Mouse (Mus musculus) cerebellum, postnatal 4 days (tissue): Measurements from ENCODE around the gene Plpp3.

Experiments
- DNase-seq, 2 experiments: peaks; one replicate each; pipeline ENCODE4 v3.0.0; 2022; ENCODE audit warnings: low spot score in 2 of 2, mixed read lengths in 1 of 2

Gene Plpp3

GRCm38 (mm10) chr4:105220849-105221248, 63.7 kb downstream of the Plpp3 start:
- DNase-seq: no peak

GRCm38 (mm10) chr4:105221256-105221840, 64.2 kb downstream of the Plpp3 start:
- DNase-seq: no peak

- DNase-seq: no peak
Measured at GRCm38 (mm10) chr4:105223101-105223924, 66.2 kb downstream of the Plpp3 start.

- no peak for DNase-seq
Measured at GRCm38 (mm10) chr4:105223925-105224300, 66.8 kb downstream of the Plpp3 start.

GRCm38 (mm10) chr4:105225512-105225911, 68.4 kb downstream of the Plpp3 start:
- DNase-seq: no peak

- DNase-seq: no peak
Measured at GRCm38 (mm10) chr4:105226351-105226750, 69.2 kb downstream of the Plpp3 start.

- no peak for DNase-seq
Measured at GRCm38 (mm10) chr4:105230127-105230526, 73.0 kb downstream of the Plpp3 start.

- DNase-seq: no peak
Measured at GRCm38 (mm10) chr4:105240233-105240632, 83.1 kb downstream of the Plpp3 start.

- no peak for DNase-seq
Measured at GRCm38 (mm10) chr4:105244931-105245330, 87.8 kb downstream of the Plpp3 start.

GRCm38 (mm10) chr4:105245479-105245944, 88.4 kb downstream of the Plpp3 start:
- peak in 1 of 2 experiments; percentile 41 for DNase-seq

GRCm38 (mm10) chr4:105246331-105246730, 89.2 kb downstream of the Plpp3 start:
- DNase-seq: no peak

- no peak for DNase-seq
Measured at GRCm38 (mm10) chr4:105248161-105248560, 91.0 kb downstream of the Plpp3 start.

- DNase-seq: no peak
Measured at GRCm38 (mm10) chr4:105249283-105249682, 92.1 kb downstream of the Plpp3 start.

GRCm38 (mm10) chr4:105250946-105251345, 93.8 kb downstream of the Plpp3 start:
- no peak for DNase-seq

- DNase-seq: no peak
Measured at GRCm38 (mm10) chr4:105252044-105252443, 94.9 kb downstream of the Plpp3 start.

GRCm38 (mm10) chr4:105252571-105253200, 95.5 kb downstream of the Plpp3 start:
- no peak for DNase-seq

GRCm38 (mm10) chr4:105253453-105254341, 96.5 kb downstream of the Plpp3 start:
- DNase-seq: no peak

- no peak for DNase-seq
Measured at GRCm38 (mm10) chr4:105254365-105254764, 97.2 kb downstream of the Plpp3 start.

- no peak for DNase-seq
Measured at GRCm38 (mm10) chr4:105255185-105255584, 98.0 kb downstream of the Plpp3 start.

- DNase-seq: no peak
Measured at GRCm38 (mm10) chr4:105257667-105258560, 100.8 kb downstream of the Plpp3 start.

- no peak for DNase-seq
Measured at GRCm38 (mm10) chr4:105260385-105260784, 103.2 kb downstream of the Plpp3 start.
